Mouse (Mus musculus) cerebellum, adult 2 months (tissue): ENCODE results near the gene Plg.

Source experiments
- CTCF ChIP-seq: fragments of 200-500 bp; IDR thresholded peaks from 2 replicates; pipeline ENCODE4 v1.5.1; 2011; ENCODE audit warnings: low read depth, mild to moderate bottlenecking, control low read depth, low read length, moderate library complexity, borderline replicate concordance; ENCODE audit not compliant: insufficient read depth
- POLR2A ChIP-seq: fragments of 200-500 bp; IDR thresholded peaks from 2 replicates; pipeline ENCODE4 v1.6.1; 2011; ENCODE audit warnings: low read length, control low read depth, borderline replicate concordance; ENCODE audit not compliant: insufficient read depth

GRCm38 (mm10) chr17:12419491-12420079, 41.2 kb downstream of the Plg start:
- TF ChIP-seq POLR2A: no peak
- no peak for TF ChIP-seq CTCF
